Mouse (Mus musculus) thymus, adult 2 months (tissue): ENCODE results near the gene Npas2.

Experiments
- CTCF ChIP-seq: fragments of 200-500 bp; IDR thresholded peaks from 2 replicates; pipeline ENCODE4 v1.5.1; 2012; ENCODE audit warnings: mild to moderate bottlenecking, control low read depth, low read length, moderate library complexity, borderline replicate concordance; ENCODE audit not compliant: control insufficient read depth, poor library complexity, insufficient read depth; ENCODE audit errors: extremely low read depth
- POLR2A ChIP-seq: fragments of 200-500 bp; IDR thresholded peaks from 2 replicates; pipeline ENCODE4 v1.6.1; 2012; ENCODE audit warnings: mild to moderate bottlenecking, low read length, control low read depth, moderate library complexity; ENCODE audit not compliant: control insufficient read depth, poor library complexity, insufficient read depth; ENCODE audit errors: extremely low read depth

DNA sequence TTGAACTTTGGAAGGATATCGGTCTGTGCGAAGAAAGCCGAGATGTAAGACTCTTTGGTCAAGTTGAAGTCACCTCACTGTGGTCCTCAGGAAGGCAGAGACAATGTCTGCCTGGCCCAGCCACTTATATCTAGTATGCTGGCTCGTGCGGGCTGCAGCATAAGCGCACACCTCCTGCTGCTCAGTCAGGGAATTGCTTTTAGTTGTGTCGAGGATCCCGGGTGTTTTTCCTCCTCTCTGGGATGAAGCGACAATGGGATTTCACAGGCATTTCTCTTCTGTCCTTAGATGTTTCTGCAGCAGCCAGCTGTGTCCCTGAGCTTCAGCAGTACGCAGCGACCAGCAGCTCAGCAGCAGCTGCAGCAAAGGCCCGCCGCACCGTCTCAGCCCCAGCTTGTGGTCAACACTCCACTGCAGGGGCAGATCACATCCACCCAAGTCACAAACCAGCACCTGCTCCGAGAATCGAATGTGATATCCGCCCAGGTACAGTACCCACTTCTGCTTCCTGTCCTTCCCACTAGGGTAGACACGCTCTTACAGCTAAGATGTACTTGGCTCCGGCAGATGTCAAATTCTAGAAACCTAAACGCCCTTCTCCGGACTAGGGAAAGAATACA, 151.6 kb downstream of the Npas2 start:
- TF ChIP-seq CTCF (no peak), POLR2A (no peak)
